Mouse (Mus musculus) spleen, adult 2 months (tissue): ENCODE measurements around the gene Icam1.

Experiments
- CTCF ChIP-seq: fragments of 200-500 bp; IDR thresholded peaks from 2 replicates; pipeline ENCODE4 v1.5.1; 2011; ENCODE audit warnings: mild to moderate bottlenecking, inconsistent platforms; ENCODE audit not compliant: insufficient read depth, insufficient read length, insufficient replicate concordance; ENCODE audit errors: extremely low read depth
- POLR2A ChIP-seq: fragments of 200-500 bp; IDR thresholded peaks from 2 replicates; pipeline ENCODE4 v1.6.1; 2011; ENCODE audit warnings: low read depth, low read length, inconsistent platforms

DNA sequence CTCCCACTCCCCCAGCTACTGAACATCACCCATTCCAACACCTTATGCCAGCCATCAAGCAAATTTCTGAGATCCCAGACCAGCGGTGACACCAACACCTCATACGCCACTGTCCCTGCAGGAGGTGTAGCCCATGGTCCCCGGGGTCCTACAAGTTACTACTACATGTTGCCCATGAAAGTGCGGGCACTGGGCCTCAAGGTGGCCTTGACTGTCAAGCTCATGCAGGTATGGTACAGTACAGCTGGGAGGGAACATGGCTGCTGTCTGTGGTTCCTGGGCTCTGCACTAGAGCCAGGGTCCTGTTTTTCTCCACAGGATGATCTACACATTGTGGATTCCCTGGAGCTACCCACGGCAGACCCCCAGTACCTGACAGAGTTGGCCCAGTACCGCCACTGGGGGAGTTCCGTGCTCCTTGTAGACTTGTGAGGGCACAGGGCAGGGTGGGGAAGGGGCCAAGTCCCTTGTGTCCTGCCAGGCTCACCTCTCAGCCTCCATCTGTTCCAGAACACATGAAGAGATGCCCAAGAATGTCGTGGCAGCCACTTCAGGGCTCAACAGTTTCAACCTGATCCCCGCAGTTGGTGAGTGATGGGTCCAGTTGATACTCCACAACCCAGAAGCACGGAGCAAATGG, 8.4 kb upstream of the Icam1 start:
- no peak for TF ChIP-seq CTCF
- TF ChIP-seq POLR2A = no peak
